Mouse (Mus musculus): ENCODE data around the gene Ube2c. TPM values are rescaled to one million over a fixed set of nuclear protein-coding genes. Genes with fewer than 3 reads are reported as not detected.

The Ube2c gene
- polyA plus RNA-seq, 1 experiment: 94.0 TPM

GRCm38 (mm10) chr2:164804533-164805331 lies 35.0 kb downstream of the Ube2c start, which contains the start of the genes Acot8 and Zswim3:
Gene Acot8 (minus strand): TSS chr2:164804882.
Gene Zswim3 (plus strand): TSS chr2:164805098.
- DNase-seq (ENCODE audit: low read depth): peak; percentile 99
- TF ChIP-seq POLR2A (IDR thresholded peaks at IDR 0.05; ENCODE audit: borderline replicate concordance, extremely low read depth, insufficient read depth, insufficient read length, poor library complexity, severe bottlenecking) (peak; percentile 58; the same call in 1 of the 2 replicates), CTCF (IDR thresholded peaks at IDR 0.05; ENCODE audit: borderline replicate concordance, extremely low read depth, insufficient read depth, insufficient read length) (no peak)

GRCm38 (mm10) chr2:164805332-164805718 lies 35.6 kb downstream of the Ube2c start:
- DNase-seq (ENCODE audit: low read depth): no peak

GRCm38 (mm10) chr2:164806614-164807013 lies 36.9 kb downstream of the Ube2c start:
- no peak for DNase-seq (ENCODE audit: low read depth)
- TF ChIP-seq CTCF (IDR thresholded peaks at IDR 0.05; ENCODE audit: borderline replicate concordance, extremely low read depth, insufficient read depth, insufficient read length) (no peak), POLR2A (IDR thresholded peaks at IDR 0.05; ENCODE audit: borderline replicate concordance, extremely low read depth, insufficient read depth, insufficient read length, poor library complexity, severe bottlenecking) (no peak)

More at GRCm38 (mm10) chr2:164805332-164805718, 35.6 kb downstream of the Ube2c start:
- TF ChIP-seq CTCF (IDR thresholded peaks at IDR 0.05; ENCODE audit: borderline replicate concordance, extremely low read depth, insufficient read depth, insufficient read length) (no peak), POLR2A (IDR thresholded peaks at IDR 0.05; ENCODE audit: borderline replicate concordance, extremely low read depth, insufficient read depth, insufficient read length, poor library complexity, severe bottlenecking) (no peak)

- TF ChIP-seq CTCF (IDR thresholded peaks at IDR 0.05; ENCODE audit: borderline replicate concordance, extremely low read depth, insufficient read depth, insufficient read length): no peak
- no peak for TF ChIP-seq POLR2A (IDR thresholded peaks at IDR 0.05; ENCODE audit: borderline replicate concordance, extremely low read depth, insufficient read depth, insufficient read length, poor library complexity, severe bottlenecking)
- DNase-seq (ENCODE audit: low read depth): no peak
Observed at GRCm38 (mm10) chr2:164813557-164813956, 43.9 kb downstream of the Ube2c start.

- TF ChIP-seq POLR2A (IDR thresholded peaks at IDR 0.05; ENCODE audit: borderline replicate concordance, extremely low read depth, insufficient read depth, insufficient read length, poor library complexity, severe bottlenecking) (no peak), CTCF (IDR thresholded peaks at IDR 0.05; ENCODE audit: borderline replicate concordance, extremely low read depth, insufficient read depth, insufficient read length) (no peak)
- DNase-seq (ENCODE audit: low read depth): no peak
Observed at GRCm38 (mm10) chr2:164815348-164815747, 45.6 kb downstream of the Ube2c start.

GRCm38 (mm10) chr2:164815821-164816220 lies 46.1 kb downstream of the Ube2c start:
- no peak for TF ChIP-seq POLR2A (IDR thresholded peaks at IDR 0.05; ENCODE audit: borderline replicate concordance, extremely low read depth, insufficient read depth, insufficient read length, poor library complexity, severe bottlenecking)
- TF ChIP-seq CTCF (IDR thresholded peaks at IDR 0.05; ENCODE audit: borderline replicate concordance, extremely low read depth, insufficient read depth, insufficient read length): no peak
- DNase-seq (ENCODE audit: low read depth): no peak

GRCm38 (mm10) chr2:164817206-164817605 lies 47.5 kb downstream of the Ube2c start:
- DNase-seq (ENCODE audit: low read depth): no peak
- TF ChIP-seq POLR2A (IDR thresholded peaks at IDR 0.05; ENCODE audit: borderline replicate concordance, extremely low read depth, insufficient read depth, insufficient read length, poor library complexity, severe bottlenecking) (no peak), CTCF (IDR thresholded peaks at IDR 0.05; ENCODE audit: borderline replicate concordance, extremely low read depth, insufficient read depth, insufficient read length) (no peak)

- TF ChIP-seq CTCF (IDR thresholded peaks at IDR 0.05; ENCODE audit: borderline replicate concordance, extremely low read depth, insufficient read depth, insufficient read length): no peak
- TF ChIP-seq POLR2A (IDR thresholded peaks at IDR 0.05; ENCODE audit: borderline replicate concordance, extremely low read depth, insufficient read depth, insufficient read length, poor library complexity, severe bottlenecking): no peak
Observed at GRCm38 (mm10) chr2:164817703-164818102, 48.0 kb downstream of the Ube2c start.

GRCm38 (mm10) chr2:164821060-164821459 lies 51.4 kb downstream of the Ube2c start:
- no peak for DNase-seq (ENCODE audit: low read depth)
- no peak for TF ChIP-seq POLR2A (IDR thresholded peaks at IDR 0.05; ENCODE audit: borderline replicate concordance, extremely low read depth, insufficient read depth, insufficient read length, poor library complexity, severe bottlenecking)

More at GRCm38 (mm10) chr2:164817703-164818102, 48.0 kb downstream of the Ube2c start:
- peak; percentile 17 for DNase-seq (ENCODE audit: low read depth)

GRCm38 (mm10) chr2:164822636-164823165 lies 53.0 kb downstream of the Ube2c start, which contains the start of gene Zswim1:
Gene Zswim1 (plus strand): TSS chr2:164822686.
- peak; percentile 99 for DNase-seq (ENCODE audit: low read depth)
- TF ChIP-seq POLR2A (IDR thresholded peaks at IDR 0.05; ENCODE audit: borderline replicate concordance, extremely low read depth, insufficient read depth, insufficient read length, poor library complexity, severe bottlenecking) (peak; percentile 74; the same call in 1 of the 2 replicates), CTCF (IDR thresholded peaks at IDR 0.05; ENCODE audit: borderline replicate concordance, extremely low read depth, insufficient read depth, insufficient read length) (no peak)

GRCm38 (mm10) chr2:164823181-164823585 lies 53.5 kb downstream of the Ube2c start:
- TF ChIP-seq CTCF (IDR thresholded peaks at IDR 0.05; ENCODE audit: borderline replicate concordance, extremely low read depth, insufficient read depth, insufficient read length) (no peak), POLR2A (IDR thresholded peaks at IDR 0.05; ENCODE audit: borderline replicate concordance, extremely low read depth, insufficient read depth, insufficient read length, poor library complexity, severe bottlenecking) (no peak)
- peak; percentile 79 for DNase-seq (ENCODE audit: low read depth)

Measured in brain, embryonic 14.5 days (tissue).